Mouse (Mus musculus) c-Kit-positive CD71-negative TER-119-negative erythroid progenitor cells, embryonic 14.5 days (primary cell): ENCODE measurements around the gene Sox13.
"Not testable (repeated sequence)": the region's sequence is repeated elsewhere in the genome, so short reads cannot be mapped to it uniquely, and the experiment has no call there.

ENCODE experiments used
- DNase-seq: peaks from one replicate; pipeline ENCODE4 v3.0.0-alpha.2; 2013; ENCODE audit warnings: low read depth

Sox13 gene

DNA sequence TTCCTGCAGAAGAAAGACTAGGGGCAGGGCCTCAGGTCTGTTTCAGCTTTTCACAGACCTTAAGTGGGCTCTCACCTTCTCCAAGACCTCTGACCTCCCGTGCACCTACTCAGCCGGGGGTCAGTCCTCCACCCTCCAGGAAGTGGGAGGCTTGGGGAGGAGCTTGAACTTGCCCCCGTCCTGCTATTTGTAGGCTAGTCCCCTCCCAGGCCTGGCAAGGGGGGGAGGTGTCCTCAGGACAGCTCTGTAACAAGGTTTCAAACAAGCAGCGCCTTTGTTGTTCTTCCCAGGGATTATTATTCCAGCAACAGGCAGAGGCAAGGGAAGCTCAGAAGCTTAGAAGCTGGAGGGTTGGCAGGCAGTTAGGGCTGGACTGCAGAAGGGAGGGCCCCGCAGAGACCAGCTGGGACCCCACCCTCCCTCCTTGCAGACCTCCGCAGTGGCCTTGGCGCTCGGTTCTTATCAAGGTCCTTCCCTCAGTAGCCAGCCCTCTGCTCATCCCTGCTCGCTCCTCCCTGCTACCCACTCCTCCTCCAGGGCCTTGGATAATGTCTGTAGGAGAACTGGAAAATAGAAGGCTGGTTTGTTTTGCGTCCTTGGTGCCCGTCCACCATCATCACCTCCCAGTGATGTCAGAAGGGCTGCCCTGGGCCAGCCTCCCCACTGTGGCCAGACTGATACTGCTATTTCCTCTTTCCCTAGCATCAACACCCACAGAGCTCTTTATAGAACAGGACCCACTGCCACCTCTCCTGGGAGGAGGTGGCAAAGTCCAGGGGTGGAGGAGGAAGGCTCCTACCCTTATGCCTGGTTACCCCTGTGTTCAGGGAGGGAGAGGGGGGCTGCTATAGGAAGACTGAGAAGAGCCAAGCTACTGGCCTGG lies 56.3 kb downstream of the Sox13 start:
- DNase-seq: no peak

- no peak for DNase-seq
Observed at GRCm38 (mm10) chr1:133366951-133367605, 57.1 kb downstream of the Sox13 start.

GRCm38 (mm10) chr1:133364890-133365289 lies 59.3 kb downstream of the Sox13 start:
- DNase-seq: no peak

GRCm38 (mm10) chr1:133364022-133364630 lies 60.1 kb downstream of the Sox13 start:
- no peak for DNase-seq

GRCm38 (mm10) chr1:133363276-133364021 lies 60.7 kb downstream of the Sox13 start, which contains the start of gene Etnk2:
Gene Etnk2 (plus strand): TSS chr1:133363572.
- peak; percentile 87 for DNase-seq

- DNase-seq: no peak
Observed at GRCm38 (mm10) chr1:133362103-133362502, 62.1 kb downstream of the Sox13 start.

- DNase-seq: no peak
Observed at GRCm38 (mm10) chr1:133361006-133361405, 63.2 kb downstream of the Sox13 start.

GRCm38 (mm10) chr1:133356330-133356729 lies 67.8 kb downstream of the Sox13 start:
- no peak for DNase-seq

GRCm38 (mm10) chr1:133355912-133356311 lies 68.3 kb downstream of the Sox13 start:
- DNase-seq: no peak

DNA sequence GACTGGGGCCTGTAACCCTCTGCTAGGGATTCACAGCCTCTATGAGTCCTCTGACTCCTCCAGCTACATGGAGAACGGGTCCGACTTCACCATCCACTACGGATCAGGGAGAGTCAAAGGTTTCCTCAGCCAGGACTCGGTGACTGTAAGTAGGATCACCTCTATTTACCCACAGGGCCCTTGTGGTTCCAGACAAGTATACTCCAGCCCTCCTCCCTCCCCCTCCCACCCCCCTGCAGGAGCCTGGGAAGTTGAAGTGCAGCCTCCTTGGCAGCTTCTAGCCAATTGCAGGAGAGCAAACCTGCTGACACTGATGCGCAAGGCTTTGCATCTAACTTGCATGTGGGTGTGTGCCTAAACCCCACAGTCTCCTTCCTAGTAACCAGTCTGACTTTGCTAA lies 68.7 kb downstream of the Sox13 start:
- no peak for DNase-seq

GRCm38 (mm10) chr1:133353371-133353809 lies 70.8 kb downstream of the Sox13 start:
- DNase-seq: peak; percentile 65

- DNase-seq: no peak
Observed at GRCm38 (mm10) chr1:133351762-133352161, 72.4 kb downstream of the Sox13 start.

DNA sequence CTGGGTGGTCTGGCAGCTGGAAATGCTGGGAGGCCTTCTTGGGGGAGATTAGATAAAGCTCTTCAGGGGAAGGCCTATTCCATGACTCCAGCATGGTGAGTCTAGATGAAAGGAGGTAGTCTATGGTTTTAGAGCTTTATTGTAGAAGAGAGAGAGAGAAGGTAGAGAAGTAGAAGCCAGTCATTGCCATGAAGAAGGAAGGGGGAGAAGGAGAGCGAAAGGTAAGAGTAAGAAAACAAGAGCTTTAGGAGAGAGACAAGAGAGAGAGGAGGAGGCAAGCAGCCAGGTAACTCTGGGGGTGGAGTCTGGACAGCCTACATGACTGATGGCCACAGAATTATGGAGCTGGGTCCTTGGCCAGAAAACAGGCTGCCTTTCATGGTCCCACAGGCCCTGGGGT lies 74.0 kb downstream of the Sox13 start, which contains the start of gene Ren1:
Gene Ren1, plus strand, starts transcription at position 301 of the 400 bp plus-strand sequence.
- DNase-seq: no peak

DNA sequence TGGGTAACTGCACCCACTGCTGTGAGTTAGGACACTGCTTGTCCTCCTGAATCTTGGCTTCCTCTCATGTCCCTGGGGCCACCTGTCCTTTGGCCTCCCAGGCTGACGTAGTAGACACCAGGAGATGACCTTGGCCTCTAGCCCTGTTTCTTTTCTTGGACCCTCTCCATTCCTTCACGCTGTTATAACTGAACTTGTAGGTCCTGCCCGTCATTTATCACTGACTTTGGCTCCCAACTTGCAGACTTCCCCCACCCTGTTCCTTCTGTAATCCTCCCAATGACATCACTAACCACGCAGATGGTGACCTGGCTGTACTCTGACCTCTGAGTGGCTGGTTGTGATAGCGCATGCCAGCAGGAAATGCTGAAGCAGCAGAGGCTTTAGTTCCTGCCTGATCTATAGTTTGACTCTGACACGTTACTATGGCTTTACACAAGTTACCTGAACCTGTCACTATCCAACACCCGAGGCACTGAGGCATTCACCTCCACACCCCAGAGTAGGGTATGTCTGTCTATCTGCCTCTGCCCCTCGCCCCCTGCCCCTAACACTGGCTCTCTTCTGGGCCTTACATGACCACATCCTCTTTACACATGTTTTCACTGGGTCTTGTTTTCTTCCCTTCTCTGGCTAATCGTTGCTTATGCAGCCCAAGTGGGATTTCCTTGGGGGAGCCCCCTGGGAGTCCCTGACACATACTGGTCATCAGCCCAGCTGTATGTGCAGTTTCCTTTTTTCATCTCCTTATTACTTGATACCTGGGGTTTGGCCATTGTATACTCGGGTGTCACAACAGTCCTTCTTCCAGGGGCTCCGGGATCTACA lies 76.3 kb downstream of the Sox13 start:
- no peak for DNase-seq

- no peak for DNase-seq
Observed at GRCm38 (mm10) chr1:133347226-133347625, 77.0 kb downstream of the Sox13 start.

GRCm38 (mm10) chr1:133346531-133346930 lies 77.6 kb downstream of the Sox13 start:
- no peak for DNase-seq

GRCm38 (mm10) chr1:133344357-133344756 lies 79.8 kb downstream of the Sox13 start:
- DNase-seq: no peak

DNA sequence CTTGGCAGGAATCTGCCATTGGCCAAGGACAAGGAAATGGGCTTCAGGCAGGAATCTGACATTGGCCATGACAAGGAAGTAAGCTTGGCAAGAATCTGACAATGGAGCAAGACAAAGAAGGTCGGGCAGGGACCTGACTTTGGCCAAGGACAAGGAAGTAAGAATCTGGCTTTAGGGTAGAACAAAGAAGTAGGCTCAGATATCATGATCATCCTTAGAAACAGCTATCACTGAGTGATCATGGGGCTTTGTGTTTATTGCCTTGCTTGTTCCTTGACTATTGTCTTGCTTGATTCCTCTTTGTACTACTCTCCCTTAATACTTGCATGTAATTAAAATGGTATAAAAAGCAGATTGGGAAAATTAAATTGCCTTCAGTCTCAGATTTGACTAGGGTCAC lies 83.8 kb downstream of the Sox13 start:
- not testable (repeated sequence) for DNase-seq

DNA sequence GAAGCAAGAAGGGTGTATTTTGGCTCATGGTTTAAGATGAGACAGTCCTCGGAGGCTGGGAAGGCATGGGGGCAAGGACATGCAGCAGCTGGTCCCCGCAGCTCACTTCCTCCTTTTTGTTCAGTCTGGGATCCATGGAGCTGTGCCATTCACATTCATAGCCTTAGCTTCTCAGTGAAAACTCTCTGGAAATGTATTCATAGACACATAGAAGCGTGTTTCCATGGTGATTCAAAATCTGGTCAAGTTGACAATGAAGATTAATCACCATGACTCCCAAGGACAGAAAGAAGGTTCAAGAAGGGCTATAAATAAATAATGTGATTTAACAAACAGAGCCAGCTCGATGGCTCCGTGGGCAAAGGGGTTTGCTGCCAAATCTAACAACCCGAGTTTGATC lies 90.2 kb downstream of the Sox13 start:
- no peak for DNase-seq

- no peak for DNase-seq
Observed at GRCm38 (mm10) chr1:133332656-133333430, 91.3 kb downstream of the Sox13 start.
